ENCODE assay signal across 11 mouse cellular contexts in genomic region chr9:123539823-123540222, GRCm38 (mm10).
"Had no signal": no experiment of that assay in that cellular context is flagged by ENCODE, and none has a peak within 500 bp of the region (broad histone marks: within the 10 kb centered on the region; RNA-seq: fewer than 3 reads in every experiment).

No protein-coding gene starts in this region.

- H3K4me3 ChIP-seq: left cerebral cortex, adult 2 months; limb, embryonic 10.5 days; liver, embryonic 15.5 days; midbrain, embryonic 13.5 days had no signal

- H3K27me3 ChIP-seq: liver, embryonic 15.5 days; midbrain, embryonic 13.5 days had no signal

- H3K9me3 ChIP-seq: limb, embryonic 10.5 days; liver, embryonic 15.5 days; midbrain, embryonic 13.5 days had no signal

- ATAC-seq: lung, postnatal 0 days; midbrain, embryonic 13.5 days had no signal

- H3K9ac ChIP-seq: liver, embryonic 15.5 days; midbrain, embryonic 13.5 days had no signal

- H3K27ac ChIP-seq: left cerebral cortex, adult 2 months; limb, embryonic 10.5 days; liver, embryonic 15.5 days; midbrain, embryonic 13.5 days; stomach, postnatal 0 days had no signal

- H3K4me2 ChIP-seq: liver, embryonic 11.5 days; liver, embryonic 15.5 days; midbrain, embryonic 13.5 days had no signal

- DNase-seq: lung, adult 2 months; lung, postnatal 36 days; right cerebral cortex, adult 18-20 months; thymus, postnatal 4 days had no signal
